ENCODE assay signal across 9 mouse cellular contexts in the genomic region with DNA sequence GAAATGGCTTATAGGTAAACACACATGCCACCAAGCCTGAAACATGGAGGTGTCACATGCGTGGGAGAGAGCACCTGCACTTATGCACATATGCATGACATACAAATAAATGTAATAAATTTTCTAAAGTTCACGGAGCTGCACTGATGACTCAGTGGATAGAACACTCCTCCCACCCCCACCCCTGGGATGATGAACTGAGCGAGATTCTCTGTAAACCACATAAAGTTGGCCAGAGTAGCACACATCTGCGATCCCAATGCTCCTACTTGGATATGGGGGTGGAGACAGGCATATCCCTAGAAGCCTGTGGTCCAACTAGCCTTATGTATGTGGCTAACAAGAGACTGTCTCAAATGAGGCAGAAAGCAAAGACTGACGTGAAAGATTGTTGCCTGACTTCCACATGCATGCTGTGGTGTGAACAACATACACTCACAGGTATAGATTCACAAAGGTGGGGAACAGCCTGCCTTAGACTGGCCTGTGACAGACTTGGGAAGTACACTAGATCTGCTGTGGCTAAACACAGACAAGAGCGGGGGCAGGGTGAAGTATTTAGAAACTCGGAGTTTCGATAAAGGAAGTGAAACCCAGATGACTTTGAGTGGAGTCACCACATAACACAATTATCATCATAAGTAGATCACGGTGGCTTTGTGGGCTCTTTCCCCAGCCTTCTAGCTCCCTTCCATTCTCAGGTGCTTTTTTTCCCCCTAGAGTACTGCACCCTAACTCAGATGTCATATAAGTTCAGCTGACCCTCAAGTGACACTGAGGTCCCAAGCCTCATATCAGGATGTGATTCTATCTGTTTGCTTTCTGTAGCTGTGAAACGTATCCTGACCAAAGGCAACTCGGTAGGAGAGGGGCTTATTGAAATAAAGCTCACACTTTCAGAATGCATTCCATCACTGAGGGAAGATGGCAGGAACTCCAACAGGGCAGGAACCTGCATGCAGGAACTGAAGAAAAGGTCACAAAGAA. TPM values are rescaled to one million over a fixed set of nuclear protein-coding genes. Genes with fewer than 3 reads are reported as not detected.
DNase-seq lines count a peak whose midpoint lies in the region; ATAC-seq lines count a peak whose summit lies in the region.
"Had no signal": no experiment of that assay in that cellular context is flagged by ENCODE, and none has a peak within 500 bp of the region (broad histone marks: within the 10 kb centered on the region; RNA-seq: fewer than 3 reads in every experiment).

No protein-coding gene starts in this region.

- H3K27ac ChIP-seq in intestine, embryonic 16.5 days (ENCODE audit: low read length), result peak overlapping the region; percentile 78
- peak overlapping the region; percentile 56 for H3K27ac ChIP-seq in stomach, embryonic 14.5 days (ENCODE audit: low read length)
- H3K27ac ChIP-seq in forebrain, embryonic 14.5 days (ENCODE audit: low read depth, low read length), result no peak overlapping the region
- H3K27ac ChIP-seq: hindbrain, embryonic 15.5 days had no signal

- 37% methylated on average over 11 of the region's 11 CpGs for WGBS in intestine, embryonic 16.5 days
- 42% methylated on average over 11 of the region's 11 CpGs for WGBS in stomach, embryonic 14.5 days
- WGBS in forebrain, embryonic 14.5 days, result 78% methylated on average over 11 of the region's 11 CpGs

- H3K4me1 ChIP-seq in intestine, embryonic 16.5 days (ENCODE audit: control insufficient read depth, insufficient read depth, low read length), result peaks cover 46% of the 10 kb centered on the region
- H3K4me1 ChIP-seq in stomach, embryonic 14.5 days (ENCODE audit: control insufficient read depth, insufficient read depth, low read length), result peaks cover 42% of the 10 kb centered on the region
- no peaks in the 10 kb centered on the region for H3K4me1 ChIP-seq in forebrain, embryonic 14.5 days (ENCODE audit: control insufficient read depth, insufficient read depth, low read length)

- ATAC-seq in intestine, embryonic 16.5 days, result peak; percentile 26
- ATAC-seq in stomach, embryonic 14.5 days (ENCODE audit: insufficient number of reproducible peaks, insufficient read depth, low FRiP score, low read depth), result no peak
- ATAC-seq in forebrain, embryonic 14.5 days, result no peak

- H3K4me2 ChIP-seq in intestine, embryonic 16.5 days (ENCODE audit: low read depth, low read length), result no peak overlapping the region
- H3K4me2 ChIP-seq in stomach, embryonic 14.5 days (replicated peaks; ENCODE audit: low read depth, low read length), result no peak overlapping the region
- no peak overlapping the region for H3K4me2 ChIP-seq in forebrain, embryonic 14.5 days (ENCODE audit: low read length)
- H3K4me2 ChIP-seq: hindbrain, embryonic 15.5 days had no signal

- no peaks in the 10 kb centered on the region for H3K9me3 ChIP-seq in intestine, embryonic 16.5 days (ENCODE audit: control insufficient read depth, low read length)
- H3K9me3 ChIP-seq in stomach, embryonic 14.5 days (ENCODE audit: control insufficient read depth, low read depth, low read length), result peaks cover 3% of the 10 kb centered on the region; the same call in 1 of the 2 replicates
- no peaks in the 10 kb centered on the region for H3K9me3 ChIP-seq in forebrain, embryonic 14.5 days (replicated peaks; ENCODE audit: control insufficient read depth, low read length)
- H3K9me3 ChIP-seq: hindbrain, embryonic 15.5 days had no signal

- H3K27me3 ChIP-seq in intestine, embryonic 16.5 days (replicated peaks; ENCODE audit: control insufficient read depth, insufficient read depth, low read length), result no peaks in the 10 kb centered on the region
- no peaks in the 10 kb centered on the region for H3K27me3 ChIP-seq in stomach, embryonic 14.5 days (ENCODE audit: control insufficient read depth, insufficient read depth, low read length)
- H3K27me3 ChIP-seq in forebrain, embryonic 14.5 days (replicated peaks; ENCODE audit: control insufficient read depth, insufficient read depth, low read length), result no peaks in the 10 kb centered on the region
- H3K27me3 ChIP-seq: hindbrain, embryonic 15.5 days had no signal

- no peak overlapping the region for H3K9ac ChIP-seq in intestine, embryonic 16.5 days (ENCODE audit: low read depth, low read length)
- no peak overlapping the region for H3K9ac ChIP-seq in stomach, embryonic 14.5 days (replicated peaks; ENCODE audit: low read depth, low read length)
- no peak overlapping the region for H3K9ac ChIP-seq in forebrain, embryonic 14.5 days (ENCODE audit: low read length)
- H3K9ac ChIP-seq: hindbrain, embryonic 15.5 days had no signal

- DNase-seq in kidney, postnatal 10 days, result peak; percentile 30
- no peak for DNase-seq in kidney, adult 18-20 months
- DNase-seq in T-cell, adult 2 months (ENCODE audit: low spot score), result peak; percentile 67
- no peak for DNase-seq in cerebellum, adult 11-12 months
- no peak for DNase-seq in forebrain, embryonic 14.5 days (ENCODE audit: low spot score)
- no peak for DNase-seq in urinary bladder, adult 18-20 months (ENCODE audit: low spot score in 2 of 2)

- H3K36me3 ChIP-seq in intestine, embryonic 16.5 days (ENCODE audit: control insufficient read depth, insufficient read depth, low read length), result 0 out of 2 replicates have a peak, but pooled peaks cover 3% of the 10 kb centered on the region
- no peaks in the 10 kb centered on the region for H3K36me3 ChIP-seq in stomach, embryonic 14.5 days (ENCODE audit: control insufficient read depth, insufficient read depth, low read length)
- H3K36me3 ChIP-seq in forebrain, embryonic 14.5 days (ENCODE audit: control insufficient read depth, insufficient read depth, low read length), result no peaks in the 10 kb centered on the region
- H3K36me3 ChIP-seq: hindbrain, embryonic 15.5 days had no signal

- no peak overlapping the region for H3K4me3 ChIP-seq in intestine, embryonic 16.5 days (ENCODE audit: low read length)
- no peak overlapping the region for H3K4me3 ChIP-seq in stomach, embryonic 14.5 days (ENCODE audit: low read depth, low read length)
- no peak overlapping the region for H3K4me3 ChIP-seq in forebrain, embryonic 14.5 days (ENCODE audit: low read depth, low read length)
- H3K4me3 ChIP-seq: hindbrain, embryonic 15.5 days had no signal

RNA-seq across cellular contexts. Expression of gene Igf2r, which starts 13.7 kb away (rescaled TPM):
- 26.6 and 36.2 TPM in 2 replicates for polyA plus RNA-seq in intestine, embryonic 16.5 days (2015; fragmentation: Nextera tagmentation; extraction: Ambion mirVana)
- polyA plus RNA-seq in stomach, embryonic 14.5 days (2014; fragmentation: Nextera tagmentation; extraction: Ambion mirVana), result 46.0 and 51.7 TPM in 2 replicates
- polyA plus RNA-seq in forebrain, embryonic 14.5 days (2014; fragmentation: Nextera tagmentation; extraction: Ambion mirVana), result 9.6 and 10.9 TPM in 2 replicates

Comparison
In these comparisons a context has a peak if more than half of its experiments do, and no peak if none do; other contexts are left out.
1. DNase-seq: peak in kidney, postnatal 10 days (single experiment) and T-cell, adult 2 months (single experiment); none in kidney, adult 18-20 months (single experiment), cerebellum, adult 11-12 months (single experiment), forebrain, embryonic 14.5 days (single experiment) and urinary bladder, adult 18-20 months (0 of 2).